Mouse (Mus musculus) megakaryocyte, embryonic 14.5 days (primary cell): ENCODE measurements at regions not wholly inside any gene's neighbourhood (a gene's known extent, or its start where the extent isn't known, plus 50 kb on each side); places are given as distances from the start of the nearest gene placed in this dataset.

Experiments
- FLI1 ChIP-seq: IDR thresholded peaks from 2 replicates; pipeline ENCODE4 v1.6.1; 2012; ENCODE audit warnings: low read length, inconsistent platforms, mixed read lengths
- GATA1 ChIP-seq: IDR thresholded peaks from 3 replicates; pipeline ENCODE4 v1.6.1; 2012; ENCODE audit warnings: mixed read lengths, low read length, inconsistent platforms, borderline replicate concordance

DNA sequence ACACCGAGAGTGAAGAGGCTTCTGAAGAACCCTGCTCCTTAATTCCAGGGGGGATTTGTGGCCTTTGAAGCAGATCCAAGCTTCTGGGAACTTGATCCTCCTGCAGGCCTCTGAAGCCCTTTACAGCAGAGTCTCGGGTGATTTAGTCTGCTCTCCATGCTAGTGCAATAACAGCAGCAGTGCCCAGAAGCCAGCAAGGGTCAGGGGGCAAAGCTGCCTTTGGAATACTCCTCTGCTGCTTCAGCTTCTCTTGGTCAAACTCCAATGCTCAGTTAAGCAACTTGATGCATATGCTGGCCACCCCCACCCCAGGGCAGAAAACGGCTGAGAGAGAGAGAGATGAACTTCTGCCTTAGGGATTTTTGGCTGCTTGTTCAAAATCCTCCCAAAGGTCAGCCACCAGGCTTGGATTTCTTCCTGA, 82.8 kb upstream of the N4bp1 start:
- TF ChIP-seq GATA1: no peak
- no peak for TF ChIP-seq FLI1
